Mouse (Mus musculus): Measurements from ENCODE around the gene Cdkn1c.

The Cdkn1c gene

GRCm38 (mm10) chr7:143473347-143474101 is 12.7 kb upstream of the Cdkn1c start, which contains the start of gene Slc22a18:
Gene Slc22a18, plus strand, starts transcription at chr7:143473736.
- no peak for DNase-seq (ENCODE audit: low spot score in 2 of 2)

DNA sequence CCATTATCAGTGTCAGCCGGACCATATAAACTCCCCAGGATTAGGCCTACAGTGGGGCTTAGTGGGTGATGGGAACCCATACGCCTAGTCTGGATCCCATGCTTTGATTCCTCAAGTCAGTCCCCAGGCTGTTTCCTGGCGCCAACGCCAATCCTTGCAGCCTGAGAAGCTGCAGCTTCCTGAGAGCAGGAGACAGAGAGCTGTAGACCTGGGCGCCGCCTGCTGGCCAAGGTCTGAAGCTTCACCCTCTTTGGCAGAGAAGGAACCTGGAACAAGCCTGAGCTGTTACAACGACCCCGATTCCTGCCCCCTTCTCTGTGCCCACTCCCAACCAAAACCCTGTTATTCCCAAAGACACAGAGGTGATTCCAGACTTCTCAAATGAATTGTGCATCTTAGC is 9.1 kb upstream of the Cdkn1c start:
- DNase-seq (ENCODE audit: low spot score in 2 of 2), result peak; percentile 51 to 85

- DNase-seq (ENCODE audit: low spot score in 2 of 2), result no peak
Measured at GRCm38 (mm10) chr7:143467714-143468113, 6.9 kb upstream of the Cdkn1c start.

- peak; percentile 68 to 92 for DNase-seq (ENCODE audit: low spot score in 2 of 2)
Measured at GRCm38 (mm10) chr7:143466099-143466677, 5.3 kb upstream of the Cdkn1c start.

DNA sequence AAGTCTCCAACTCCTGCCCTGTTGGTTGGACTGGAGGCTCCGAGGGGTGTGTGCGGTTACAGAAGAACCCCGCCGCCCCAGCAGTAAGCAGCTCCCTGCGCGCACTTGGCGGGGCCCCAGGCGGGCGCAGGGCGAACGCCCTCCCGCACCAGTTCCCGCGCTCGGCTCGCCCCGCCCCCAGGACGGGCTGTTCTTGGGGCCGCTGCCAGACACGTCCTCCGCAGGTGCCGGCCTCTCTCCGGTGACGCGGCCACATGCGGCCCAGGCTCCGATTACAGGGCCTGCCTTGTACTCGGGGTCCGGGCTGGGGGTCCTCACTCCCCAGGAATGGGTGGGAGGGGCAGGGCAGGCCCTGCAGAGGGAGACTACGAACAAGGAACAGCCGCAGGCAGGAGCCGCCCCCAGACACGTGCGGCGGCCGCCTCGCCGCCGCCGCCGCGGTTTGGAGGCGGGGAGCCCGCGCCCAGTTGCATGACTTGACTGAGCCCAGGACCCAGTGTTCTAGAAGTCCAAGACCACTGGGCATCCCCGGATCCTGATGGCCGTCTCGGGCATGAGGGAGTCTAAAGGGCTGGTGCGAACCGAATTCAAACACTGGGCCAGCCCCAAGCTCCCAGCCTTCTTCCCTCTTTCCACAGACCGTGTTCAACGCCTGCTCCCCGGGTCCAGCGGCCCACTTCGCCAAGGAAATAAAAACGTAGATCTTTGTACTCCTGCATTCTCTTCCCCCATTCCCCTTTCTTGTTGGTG is 4.1 kb upstream of the Cdkn1c start:
- peak; percentile 30 to 68 for DNase-seq (ENCODE audit: low spot score in 2 of 2)

DNA sequence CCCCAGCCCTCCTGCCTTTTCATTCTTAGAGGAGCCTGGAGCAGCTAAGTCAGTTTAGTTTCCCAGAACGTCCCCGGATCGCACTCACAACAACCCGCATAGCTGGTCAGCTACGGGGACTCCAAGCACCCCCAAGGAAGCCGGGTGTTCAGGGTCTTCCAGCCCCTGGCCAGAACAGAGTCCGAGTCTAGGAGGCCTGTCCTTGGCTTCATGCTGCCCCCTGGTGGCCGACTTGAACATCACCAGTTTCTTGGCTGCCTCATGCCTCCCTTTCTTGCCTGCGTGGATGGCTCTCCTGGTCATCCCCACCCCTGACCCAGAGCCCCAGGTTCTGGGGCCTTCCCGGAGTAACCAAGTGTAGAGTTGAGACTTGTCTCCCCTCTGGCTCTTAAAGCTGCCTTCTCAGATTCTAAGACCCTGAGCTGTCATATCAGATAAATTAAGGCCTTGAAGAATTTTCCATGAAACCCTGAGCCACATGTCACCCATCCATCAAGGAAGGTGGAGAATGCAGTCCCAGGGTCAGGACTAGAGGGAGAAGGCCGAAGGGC is 3.1 kb upstream of the Cdkn1c start:
- peak; percentile 64 to 90 for DNase-seq (ENCODE audit: low spot score in 2 of 2)

- no peak for DNase-seq (ENCODE audit: low spot score in 2 of 2)
Measured at GRCm38 (mm10) chr7:143462516-143462915, 1.7 kb upstream of the Cdkn1c start.

DNA sequence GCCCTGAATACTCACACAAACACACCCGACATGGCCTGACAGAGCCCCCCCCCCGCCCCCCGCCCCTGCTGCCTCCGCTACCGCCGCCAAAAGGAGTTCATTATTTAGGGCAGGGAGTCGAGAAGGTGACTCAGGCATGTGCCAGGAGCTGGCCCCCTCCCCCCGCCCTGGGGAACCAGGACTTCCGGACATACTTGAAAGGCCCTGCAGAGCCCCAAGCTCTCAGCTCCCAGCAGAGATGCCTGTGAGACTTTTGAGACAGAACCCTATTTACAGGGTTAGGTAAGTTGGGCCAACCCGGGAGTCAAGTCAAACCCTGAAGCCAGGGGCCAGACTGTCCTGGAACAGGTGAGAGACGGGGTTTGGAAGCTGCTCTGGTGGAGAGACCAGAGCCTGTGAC is 1.1 kb upstream of the Cdkn1c start:
- no peak for DNase-seq (ENCODE audit: low spot score in 2 of 2)

DNA sequence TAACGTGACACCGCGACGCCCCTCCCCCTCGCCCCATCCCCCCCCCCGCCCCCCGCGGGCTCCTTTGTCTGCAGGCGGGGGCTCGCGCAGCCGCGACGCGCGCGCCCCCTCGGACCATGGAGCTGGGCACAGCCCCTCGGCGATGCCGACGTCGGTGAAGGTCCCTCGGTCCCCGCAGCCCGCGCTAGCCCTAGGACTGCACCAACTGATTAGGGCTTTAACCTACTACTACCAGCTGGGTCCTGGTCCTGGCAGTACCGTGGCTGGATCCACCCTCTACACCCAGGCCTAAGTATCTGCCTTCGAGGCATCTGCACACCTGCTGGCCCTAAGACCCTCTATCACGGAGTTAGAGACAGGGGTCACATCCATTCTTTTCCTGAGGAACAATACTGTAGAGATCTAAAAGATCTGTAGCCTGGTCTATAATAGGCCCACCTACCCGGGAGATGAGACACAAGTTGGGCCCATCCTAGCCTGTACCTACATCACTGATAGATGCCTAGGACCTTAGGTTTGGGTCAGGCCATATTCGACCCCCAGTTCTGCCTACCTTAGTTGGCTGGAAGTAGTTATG is 532 bp upstream of the Cdkn1c start:
- no peak for DNase-seq (ENCODE audit: low spot score in 2 of 2)

DNA sequence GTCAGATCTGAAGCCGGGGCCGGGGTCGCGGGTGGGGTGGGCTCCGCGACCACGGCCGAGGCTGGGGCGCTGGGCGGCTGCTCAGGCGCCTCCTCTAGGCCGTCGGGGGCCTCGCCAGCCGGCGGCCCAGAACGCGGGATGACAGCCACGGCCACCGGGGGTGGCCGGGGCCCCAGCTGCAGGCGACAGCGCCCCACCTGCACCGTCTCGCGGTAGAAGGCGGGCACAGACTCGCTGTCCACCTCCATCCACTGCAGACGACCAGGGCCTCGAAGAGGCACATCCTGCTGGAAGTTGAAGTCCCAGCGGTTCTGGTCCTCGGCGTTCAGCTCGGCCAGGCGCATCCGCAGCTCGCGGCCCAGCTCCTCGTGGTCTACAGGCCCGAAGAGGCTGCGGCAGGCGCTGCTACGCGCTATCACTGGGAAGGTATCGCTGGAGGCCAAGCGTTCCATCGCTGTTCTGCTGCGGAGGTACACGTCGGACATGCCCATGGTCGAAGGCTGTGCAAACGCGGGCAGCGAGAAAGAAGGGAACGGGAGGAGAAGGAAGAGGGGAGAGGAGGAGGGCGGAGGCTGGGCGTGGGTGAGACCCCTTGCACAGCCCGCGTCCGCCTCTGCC is 524 bp downstream of the Cdkn1c start:
- no peak for DNase-seq (ENCODE audit: low spot score in 2 of 2)

- peak in 1 of 2 experiments; percentile 70 for DNase-seq (ENCODE audit: low spot score in 2 of 2)
Measured at GRCm38 (mm10) chr7:143459332-143460211, 1.3 kb downstream of the Cdkn1c start.

DNA sequence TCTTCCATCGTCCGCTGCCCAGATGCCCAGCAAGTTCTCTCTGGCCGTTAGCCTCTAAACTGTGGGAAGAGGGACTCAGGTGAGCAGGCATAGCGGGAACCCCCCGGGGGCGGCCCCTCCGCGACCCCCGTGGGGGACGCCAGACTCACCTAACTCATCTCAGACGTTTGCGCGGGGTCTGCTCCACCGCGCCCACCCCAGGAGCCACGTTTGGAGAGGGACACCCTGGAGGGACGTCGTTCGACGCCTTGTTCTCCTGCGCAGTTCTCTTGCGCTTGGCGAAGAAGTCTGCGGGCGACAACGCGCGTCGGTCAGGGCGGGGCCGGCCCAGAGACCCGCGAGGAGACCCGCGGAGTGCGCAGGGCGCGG is 1.9 kb downstream of the Cdkn1c start:
- DNase-seq (ENCODE audit: low spot score in 2 of 2), result no peak

GRCm38 (mm10) chr7:143447130-143447529 is 13.7 kb downstream of the Cdkn1c start:
- DNase-seq (ENCODE audit: low spot score in 2 of 2), result no peak

DNA sequence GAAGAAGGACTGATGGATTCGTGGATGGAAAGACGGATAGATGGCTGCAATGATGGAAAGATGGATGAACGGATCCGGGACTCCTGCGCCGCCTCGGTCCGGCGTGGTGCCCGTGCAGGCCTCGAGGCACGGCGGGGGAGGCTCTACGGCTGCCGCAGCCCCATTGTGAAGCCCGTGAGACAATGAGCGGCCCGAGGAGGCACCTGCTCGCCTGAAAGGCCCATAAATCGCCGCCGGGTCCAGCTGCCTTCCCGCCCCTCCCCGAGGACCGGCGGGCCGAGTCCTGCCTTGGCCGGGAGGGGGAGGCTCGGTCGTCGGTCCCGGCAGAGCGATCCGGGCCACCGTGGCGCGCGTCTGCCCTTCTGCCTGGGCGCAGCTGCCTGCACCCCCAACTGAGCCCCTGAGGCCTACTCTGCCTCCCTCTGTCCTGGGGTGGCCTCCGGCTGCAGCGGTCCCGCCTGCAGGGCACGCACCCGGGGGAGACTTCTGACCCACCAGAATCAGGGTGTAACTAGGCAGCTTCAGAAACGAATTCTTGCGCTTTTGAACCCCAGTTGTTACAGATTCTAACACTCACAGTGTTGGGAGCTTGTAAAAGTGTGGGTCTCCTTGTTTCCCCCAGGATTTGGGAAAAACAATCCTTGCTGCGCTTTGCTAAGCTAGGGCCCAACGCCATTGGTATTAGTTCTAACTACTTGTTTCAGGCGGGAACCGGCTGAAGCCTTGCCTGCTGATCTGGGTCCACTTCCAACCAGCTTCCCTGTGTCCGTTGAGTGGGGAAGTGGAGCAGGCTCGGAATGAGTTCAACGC is 15.0 kb downstream of the Cdkn1c start:
- no peak for DNase-seq (ENCODE audit: low spot score in 2 of 2)

DNA sequence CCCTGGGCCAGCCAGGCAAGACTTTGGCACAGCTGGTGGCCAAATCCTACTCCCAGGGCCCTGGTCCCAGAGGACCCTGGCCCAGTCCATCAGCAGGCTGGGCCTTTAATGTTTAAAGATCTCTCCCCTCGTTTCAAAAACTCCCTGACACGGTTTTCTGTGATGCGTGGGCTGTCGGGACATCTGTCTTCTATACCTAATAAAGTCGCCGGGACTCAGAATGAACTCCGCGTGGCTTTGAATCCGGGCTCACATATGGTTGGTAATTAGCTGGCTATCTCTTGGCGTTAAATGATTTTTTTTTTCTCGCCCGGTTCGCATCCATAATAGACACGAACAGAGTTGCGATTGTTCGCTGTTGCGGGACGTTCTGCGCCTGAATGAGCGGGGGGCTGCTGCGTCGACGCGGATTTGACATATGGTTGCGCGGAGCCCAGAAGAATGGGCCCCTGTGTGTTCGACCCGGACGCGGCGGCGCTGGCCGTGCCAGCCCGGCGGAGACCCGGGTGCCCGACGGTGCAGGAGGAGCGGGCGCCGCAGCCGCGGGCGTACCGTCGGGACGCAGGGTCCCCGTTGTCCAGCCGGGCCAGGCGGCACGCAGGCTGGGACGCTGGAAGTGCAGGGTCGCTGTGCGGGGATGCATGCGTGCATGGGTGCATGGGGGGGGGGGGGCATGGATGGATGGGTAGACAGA is 15.7 kb downstream of the Cdkn1c start:
- DNase-seq (ENCODE audit: low spot score in 2 of 2), result no peak

DNA sequence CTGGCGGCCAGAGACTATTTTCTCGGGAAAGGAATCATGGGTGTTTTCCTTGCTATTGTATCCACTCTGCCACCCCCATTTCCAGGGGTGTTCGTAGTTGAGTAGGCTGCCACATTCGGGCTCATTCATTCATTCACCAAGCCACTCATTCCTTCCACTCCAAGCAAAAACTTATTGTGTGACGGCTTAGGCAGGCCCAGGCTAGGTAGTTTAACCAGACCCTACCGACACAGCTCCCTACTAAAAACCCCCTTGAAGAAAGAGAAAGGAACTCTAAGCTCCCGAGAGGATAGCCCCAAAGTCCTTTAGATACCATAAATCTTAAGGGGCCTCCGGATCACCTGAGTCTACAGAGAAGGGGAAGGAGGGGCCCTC is 16.3 kb downstream of the Cdkn1c start:
- DNase-seq (ENCODE audit: low spot score in 2 of 2), result no peak

- DNase-seq (ENCODE audit: low spot score in 2 of 2), result no peak
Measured at GRCm38 (mm10) chr7:143438965-143439364, 21.9 kb downstream of the Cdkn1c start.

DNA sequence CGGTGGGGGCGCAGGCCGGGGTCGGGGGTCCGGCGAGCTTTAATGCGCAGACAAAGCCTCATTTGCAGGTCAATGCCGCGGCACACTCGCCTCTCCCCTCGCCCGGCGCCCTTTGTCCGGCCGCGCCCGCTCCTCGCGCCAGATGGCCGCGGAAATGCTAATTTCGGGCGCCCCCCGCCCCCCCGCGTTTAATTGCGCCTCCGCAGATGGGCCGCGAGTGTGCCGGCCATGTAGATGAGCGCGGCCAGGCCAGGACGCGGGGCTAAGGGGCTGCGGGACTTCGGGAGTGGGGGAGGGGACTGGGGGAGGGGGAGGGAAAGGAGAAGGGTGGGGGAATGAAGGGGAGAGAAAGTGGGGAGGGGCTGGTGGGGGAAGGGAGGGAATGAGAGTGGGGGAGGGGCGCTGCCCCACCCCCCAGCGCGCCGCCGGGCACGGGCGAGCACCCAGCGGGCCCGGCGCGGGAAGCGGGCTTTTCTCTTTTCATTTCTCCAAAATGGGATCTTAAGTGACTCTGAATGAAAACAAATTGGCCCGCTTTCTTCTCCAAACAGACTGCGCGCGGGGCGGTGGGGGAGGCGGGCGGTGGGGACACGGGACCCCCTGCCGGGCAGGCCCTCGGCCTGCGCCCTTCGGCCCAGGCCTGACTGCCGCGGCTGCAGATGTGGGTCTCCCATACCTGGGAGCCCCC is 22.8 kb downstream of the Cdkn1c start:
- DNase-seq (ENCODE audit: low spot score in 2 of 2), result no peak

Measured in spleen, postnatal 4 days (tissue).